Mouse (Mus musculus) stomach, postnatal 0 days (tissue): ENCODE results near the gene Ndufs5. TPM values are rescaled to one million over a fixed set of nuclear protein-coding genes. Genes with fewer than 3 reads are reported as not detected.

Experiments used
- ATAC-seq: fragments of 200-750 bp; cut with Nextera tagmentation; 2 replicates; pipeline ENCODE4 v1.8.0; 2017; ENCODE audit not compliant: low FRiP score, low TSS enrichment
- DNase-seq: peaks from one replicate; pipeline ENCODE4 v3.0.0-alpha.2; 2016; ENCODE audit warnings: low spot score
- H3K27ac ChIP-seq: fragments of 300-500 bp; sonication (generic); replicated peaks from 2 replicates; pipeline ENCODE4 v1.5.1; 2014; ENCODE audit warnings: mild to moderate bottlenecking, control low read depth
- H3K27me3 ChIP-seq: fragments of 300-500 bp; sonication (generic); 2 replicates; pipeline ENCODE4 v1.6.1; 2014; ENCODE audit warnings: low read length; ENCODE audit not compliant: control insufficient read depth, insufficient read depth
- H3K36me3 ChIP-seq: fragments of 300-500 bp; sonication (generic); 2 replicates; pipeline ENCODE4 v1.6.1; 2014; ENCODE audit warnings: low read length, mixed read lengths; ENCODE audit not compliant: control insufficient read depth, insufficient read depth
- H3K4me1 ChIP-seq: fragments of 300-500 bp; sonication (generic); replicated peaks from 2 replicates; pipeline ENCODE4 v1.6.1; 2014; ENCODE audit warnings: antibody characterized with exemption; ENCODE audit not compliant: control insufficient read depth, insufficient read depth
- H3K4me2 ChIP-seq: fragments of 300-500 bp; sonication (generic); replicated peaks from 2 replicates; pipeline ENCODE4 v1.6.1; 2014; ENCODE audit warnings: low read depth, mild to moderate bottlenecking, control low read depth, moderate library complexity
- H3K4me3 ChIP-seq: fragments of 300-500 bp; sonication (generic); 2 replicates; pipeline ENCODE4 v1.5.1; 2014; ENCODE audit warnings: low read depth, low read length, control low read depth
- H3K9ac ChIP-seq: fragments of 300-500 bp; sonication (generic); 2 replicates; pipeline ENCODE4 v1.6.1; 2014; ENCODE audit warnings: mild to moderate bottlenecking, low read length, control low read depth, mixed read lengths
- H3K9me3 ChIP-seq: fragments of 300-500 bp; sonication (generic); 2 replicates; pipeline ENCODE4 v1.6.1; 2016; ENCODE audit warnings: low read length; ENCODE audit not compliant: control insufficient read depth
- CTCF ChIP-seq: IDR thresholded peaks from 2 replicates; pipeline ENCODE4 v1.5.1; 2016; ENCODE audit warnings: antibody characterized with exemption, low read depth, mild to moderate bottlenecking, moderate library complexity
- EP300 ChIP-seq: optimal IDR thresholded peaks from 2 replicates; pipeline ENCODE3; 2016; ENCODE audit warnings: antibody characterized with exemption
- WGBS: fragments of 180-500 bp; shearing (Covaris S2); extraction: QIAGEN DNeasy Blood & Tissue Kit; methylation state at CpG from one replicate; pipeline ENCODE4 v1.1.7; 2014; 5-methylcytosine and 5-hydroxymethylcytosine counted together
- polyA plus RNA-seq: library from polyadenylated mRNA; unstranded; fragments of >200 nt; fragmentation: Nextera tagmentation; extraction: Ambion mirVana; gene quantifications from 2 replicates; pipeline ENCODE4 v1.2.1, GENCODE M21; 2015

The Ndufs5 gene
- polyA plus RNA-seq, 1 experiment from 2014 or later = 344 TPM

GRCm38 (mm10) chr4:123705340-123705739 lies 12.7 kb downstream of the Ndufs5 start:
- Histone ChIP-seq H3K4me1 (no peaks in the 10 kb centered on the region), H3K4me3 (no peak overlapping the region), H3K27ac (no peak overlapping the region), H3K9ac (no peak overlapping the region), H3K4me2 (no peak overlapping the region), H3K36me3 (no peaks in the 10 kb centered on the region), H3K27me3 (no peaks in the 10 kb centered on the region), H3K9me3 (no peaks in the 10 kb centered on the region)
- 84% methylated on average over 2 of the region's 2 CpGs for WGBS
- ATAC-seq (no peak), DNase-seq (no peak)
- TF ChIP-seq EP300 (no peak), CTCF (no peak)

DNA sequence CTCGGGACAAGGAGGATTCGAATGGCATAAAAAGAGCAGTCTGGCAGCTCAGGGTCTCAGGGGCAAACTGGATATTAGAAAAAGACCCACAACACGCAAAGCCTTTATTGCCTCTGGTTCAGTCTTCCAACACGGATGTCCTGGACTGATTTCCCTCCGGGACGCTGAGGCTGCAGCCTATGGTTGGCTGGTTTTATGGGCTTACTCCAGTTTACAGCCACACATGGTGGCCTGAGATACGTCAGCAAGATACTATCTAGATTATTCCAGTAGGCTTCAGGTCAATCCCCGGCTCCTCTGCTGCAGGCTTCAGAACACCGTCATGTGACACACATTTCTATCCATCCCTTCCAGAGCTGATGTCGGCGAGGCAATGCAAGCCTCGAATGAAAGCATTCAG lies 24.6 kb downstream of the Ndufs5 start:
- ATAC-seq = no peak
- DNase-seq = no peak

DNA sequence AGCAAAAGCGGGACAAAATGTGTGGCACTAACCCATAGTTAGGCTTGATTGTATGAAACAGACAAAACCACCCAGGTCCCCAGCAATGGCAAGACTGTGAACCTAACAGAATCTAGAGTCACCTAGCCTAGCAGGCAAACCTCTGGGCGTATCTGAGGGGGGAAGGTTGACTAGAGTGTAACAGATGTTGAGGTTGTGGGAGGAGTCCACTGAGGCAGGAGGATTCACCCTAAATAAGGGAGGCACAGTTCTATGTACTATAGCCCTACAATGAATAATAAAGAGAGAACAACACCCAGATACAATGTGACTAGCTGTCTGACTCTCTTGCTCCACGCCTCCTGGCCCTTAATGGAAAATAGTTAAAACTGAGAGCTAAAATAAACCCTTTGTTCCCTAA lies 25.9 kb downstream of the Ndufs5 start:
- H3K9ac ChIP-seq = no peak overlapping the region
- H3K36me3 ChIP-seq = no peaks in the 10 kb centered on the region
- ATAC-seq (no peak), DNase-seq (no peak)
- H3K4me1 ChIP-seq = 0 out of 2 replicates have a peak, but pooled peaks cover 2% of the 10 kb centered on the region
- WGBS = 78% methylated on average over 3 of the region's 3 CpGs
- H3K4me2 ChIP-seq = no peak overlapping the region
- H3K4me3 ChIP-seq = no peak overlapping the region
- TF ChIP-seq EP300 = no peak
- TF ChIP-seq CTCF = no peak
- H3K27me3 ChIP-seq = no peaks in the 10 kb centered on the region
- no peak overlapping the region for H3K27ac ChIP-seq
- H3K9me3 ChIP-seq = no peaks in the 10 kb centered on the region

More for the DNA sequence above, 24.6 kb downstream of the Ndufs5 start:
- Histone ChIP-seq H3K36me3 (no peaks in the 10 kb centered on the region), H3K27me3 (no peaks in the 10 kb centered on the region), H3K27ac (no peak overlapping the region), H3K4me1 (no peaks in the 10 kb centered on the region), H3K9ac (no peak overlapping the region), H3K9me3 (no peaks in the 10 kb centered on the region), H3K4me2 (no peak overlapping the region), H3K4me3 (no peak overlapping the region)
- TF ChIP-seq CTCF = no peak
- no peak for TF ChIP-seq EP300
- 87% methylated on average over 12 of the region's 12 CpGs for WGBS

GRCm38 (mm10) chr4:123690311-123690710 lies 27.7 kb downstream of the Ndufs5 start:
- Histone ChIP-seq H3K27ac (no peak overlapping the region), H3K36me3 (no peaks in the 10 kb centered on the region), H3K9me3 (no peaks in the 10 kb centered on the region), H3K4me2 (no peak overlapping the region), H3K27me3 (no peaks in the 10 kb centered on the region), H3K4me3 (no peak overlapping the region), H3K4me1 (0 out of 2 replicates have a peak, but pooled peaks cover 2% of the 10 kb centered on the region), H3K9ac (no peak overlapping the region)
- ATAC-seq (no peak), DNase-seq (no peak)
- TF ChIP-seq EP300 (no peak), CTCF (no peak)
- 78% methylated on average over 10 of the region's 10 CpGs for WGBS

DNA sequence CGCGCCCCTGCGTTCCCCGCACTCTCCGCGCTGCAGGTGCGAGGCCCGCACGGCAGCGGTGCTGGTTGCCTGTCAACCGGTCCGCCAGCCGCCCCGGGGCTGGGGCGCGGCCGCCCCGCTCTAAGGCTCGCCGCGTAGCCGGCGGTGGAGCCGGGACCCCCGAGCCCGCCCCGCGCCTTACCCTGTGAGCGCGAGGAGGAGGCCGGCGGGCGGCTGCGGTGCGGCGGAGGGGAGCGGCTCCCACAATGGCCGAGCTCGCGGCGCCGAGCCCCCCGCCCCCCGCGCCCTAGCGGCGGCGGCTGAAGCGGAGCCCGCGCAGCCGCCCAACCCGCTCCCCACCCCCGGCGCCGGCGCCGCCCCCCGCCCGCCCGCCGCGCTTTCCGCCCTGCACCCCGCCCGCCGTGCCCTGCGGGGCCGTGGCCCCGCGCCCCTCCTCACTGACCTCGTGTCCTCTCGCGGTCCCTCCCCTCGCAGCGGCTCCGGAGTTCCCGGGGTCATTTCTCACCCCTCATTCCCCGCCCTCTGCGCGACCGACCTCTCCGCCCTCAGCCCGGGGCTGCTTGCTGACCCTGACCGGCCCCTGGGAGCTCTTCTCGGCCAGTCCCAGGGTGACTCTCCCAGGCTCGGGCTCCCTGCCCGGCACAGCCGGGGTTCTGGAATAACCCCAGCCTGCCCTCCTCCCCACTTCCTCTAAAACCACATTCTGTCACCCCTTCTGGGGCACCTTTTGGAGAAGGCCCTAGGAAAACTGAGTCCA lies 30.8 kb downstream of the Ndufs5 start:
- Histone ChIP-seq H3K9me3 (no peaks in the 10 kb centered on the region), H3K4me1 (0 out of 2 replicates have a peak, but pooled peaks cover 2% of the 10 kb centered on the region), H3K4me2 (peak overlapping the region; percentile 99), H3K4me3 (peak overlapping the region; percentile 75), H3K36me3 (no peaks in the 10 kb centered on the region), H3K9ac (peak overlapping the region; percentile 70), H3K27ac (peak overlapping the region; percentile 58; the same call in 1 of the 2 replicates), H3K27me3 (no peaks in the 10 kb centered on the region)
- peak; percentile 49 for DNase-seq
- TF ChIP-seq EP300 (no peak), CTCF (no peak)
- ATAC-seq = peak; percentile 45
- WGBS = 2% methylated on average over 38 of the region's 89 CpGs

DNA sequence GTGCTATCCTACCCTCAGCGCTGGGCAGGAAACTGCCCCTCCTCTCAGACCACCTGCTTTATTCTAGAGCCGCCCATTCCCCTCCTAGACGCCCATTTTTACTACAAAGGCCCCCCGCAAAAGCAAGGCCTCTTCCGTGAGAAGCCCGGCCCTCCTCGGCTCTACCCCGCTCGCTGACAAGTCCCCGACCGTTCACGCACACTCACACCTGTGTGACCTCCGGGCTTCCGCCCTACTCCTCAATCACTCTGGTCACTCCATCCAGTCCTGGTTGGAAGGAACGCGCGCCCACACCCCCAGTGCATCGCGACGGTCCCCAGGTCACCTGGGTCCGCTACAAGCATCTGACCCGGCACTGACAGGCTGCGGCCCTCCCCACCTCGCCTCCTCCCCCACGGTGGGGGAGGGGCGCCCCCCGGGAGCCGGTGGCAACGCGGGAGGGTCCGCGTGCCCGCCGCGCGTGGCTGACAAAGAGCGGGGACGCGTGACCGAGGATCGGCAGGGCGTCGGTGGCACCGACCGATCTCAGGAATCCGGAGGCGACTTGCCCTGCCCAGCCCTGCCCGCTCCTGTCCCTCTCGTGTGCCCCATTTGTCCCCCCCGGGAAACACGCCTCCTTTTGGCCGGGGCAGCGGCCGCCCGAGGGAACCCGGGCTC lies 31.5 kb downstream of the Ndufs5 start:
- DNase-seq (peak; percentile 22), ATAC-seq (peak; percentile 53)
- H3K27me3 ChIP-seq = no peaks in the 10 kb centered on the region
- H3K27ac ChIP-seq = 0 out of 2 replicates have a peak overlapping the region, but pooled peaks have one; percentile 24
- peak overlapping the region; percentile 75 for H3K4me3 ChIP-seq
- WGBS = 3% methylated on average over 49 of the region's 56 CpGs
- peak; percentile 17; the same call in 1 of the 2 replicates for TF ChIP-seq CTCF
- TF ChIP-seq EP300 = no peak
- peak overlapping the region; percentile 70 for H3K9ac ChIP-seq
- peak overlapping the region; percentile 99 for H3K4me2 ChIP-seq
- no peaks in the 10 kb centered on the region for H3K36me3 ChIP-seq
- no peaks in the 10 kb centered on the region for H3K9me3 ChIP-seq
- 0 out of 2 replicates have a peak, but pooled peaks cover 2% of the 10 kb centered on the region for H3K4me1 ChIP-seq
